Mouse (Mus musculus) kidney, embryonic 14.5 days (tissue): ENCODE data around the gene Oprm1. TPM values are rescaled to one million over a fixed set of nuclear protein-coding genes. Genes with fewer than 3 reads are reported as not detected.

ENCODE experiments used
- ATAC-seq: fragments of 200-750 bp; cut with Nextera tagmentation; 2 replicates; pipeline ENCODE4 v1.8.0; 2017; ENCODE audit warnings: moderate number of reproducible peaks, mild to moderate bottlenecking, moderate TSS enrichment, moderate library complexity; ENCODE audit not compliant: low FRiP score, low TSS enrichment
- H3K27ac ChIP-seq: fragments of 300-500 bp; sonication (generic); 2 replicates; pipeline ENCODE4 v1.5.1; 2014; ENCODE audit warnings: low read depth, mild to moderate bottlenecking, low read length, moderate library complexity, mixed read lengths
- H3K27me3 ChIP-seq: fragments of 300-500 bp; sonication (generic); 2 replicates; pipeline ENCODE4 v1.6.1; 2014; ENCODE audit warnings: mild to moderate bottlenecking, low read length; ENCODE audit not compliant: control insufficient read depth, insufficient read depth
- H3K36me3 ChIP-seq: fragments of 300-500 bp; sonication (generic); 2 replicates; pipeline ENCODE4 v1.6.1; 2014; ENCODE audit warnings: low read length, mixed read lengths; ENCODE audit not compliant: control insufficient read depth, insufficient read depth
- H3K4me1 ChIP-seq: fragments of 300-500 bp; sonication (generic); 2 replicates; pipeline ENCODE4 v1.6.1; 2014; ENCODE audit warnings: low read length, mixed read lengths; ENCODE audit not compliant: control insufficient read depth, insufficient read depth
- H3K4me2 ChIP-seq: fragments of 300-500 bp; sonication (generic); replicated peaks from 2 replicates; pipeline ENCODE4 v1.6.1; 2014; ENCODE audit warnings: low read depth, mild to moderate bottlenecking, low read length
- H3K4me3 ChIP-seq: fragments of 300-500 bp; sonication (generic); 2 replicates; pipeline ENCODE4 v1.5.1; 2014; ENCODE audit warnings: mild to moderate bottlenecking, low read length
- H3K9ac ChIP-seq: fragments of 300-500 bp; sonication (generic); 2 replicates; pipeline ENCODE4 v1.6.1; 2014; ENCODE audit warnings: low read depth, mild to moderate bottlenecking, low read length, moderate library complexity
- H3K9me3 ChIP-seq: fragments of 300-500 bp; sonication (generic); 2 replicates; pipeline ENCODE4 v1.6.1; 2016; ENCODE audit warnings: low read length; ENCODE audit not compliant: control insufficient read depth
- WGBS: fragments of 180-500 bp; shearing (Covaris S2); extraction: QIAGEN DNeasy Blood & Tissue Kit; methylation state at CpG from one replicate; pipeline ENCODE4 v1.1.7; 2014; 5-methylcytosine and 5-hydroxymethylcytosine counted together
- polyA plus RNA-seq: library from polyadenylated mRNA; unstranded; fragments of >200 nt; fragmentation: Nextera tagmentation; extraction: Ambion mirVana; gene quantifications from 2 replicates; pipeline ENCODE4 v1.2.1, GENCODE M21; 2014

Gene Oprm1
- polyA plus RNA-seq, 1 experiment from 2014 or later, result 0.14 TPM

- H3K9ac ChIP-seq, result no peak overlapping the region
- ATAC-seq, result peak; percentile 71; the same call in 1 of the 2 replicates
- 0 out of 2 replicates have a peak, but pooled peaks cover 5% of the 10 kb centered on the region for H3K4me1 ChIP-seq
- no peak overlapping the region for H3K27ac ChIP-seq
- H3K27me3 ChIP-seq, result no peaks in the 10 kb centered on the region
- no peak overlapping the region for H3K4me3 ChIP-seq
- WGBS, result 20% methylated on average over 6 of the region's 6 CpGs
- H3K9me3 ChIP-seq, result no peaks in the 10 kb centered on the region
- H3K4me2 ChIP-seq, result no peak overlapping the region
- no peaks in the 10 kb centered on the region for H3K36me3 ChIP-seq
Observed at GRCm38 (mm10) chr10:6916545-6917257, 158.4 kb downstream of the Oprm1 start.

- H3K36me3 ChIP-seq, result no peaks in the 10 kb centered on the region
- WGBS, result 74% methylated on average over 2 of the region's 2 CpGs
- H3K9ac ChIP-seq, result no peak overlapping the region
- H3K27ac ChIP-seq, result no peak overlapping the region
- no peak for ATAC-seq
- no peak overlapping the region for H3K4me2 ChIP-seq
- no peaks in the 10 kb centered on the region for H3K9me3 ChIP-seq
- H3K4me3 ChIP-seq, result no peak overlapping the region
- H3K4me1 ChIP-seq, result no peaks in the 10 kb centered on the region
- no peaks in the 10 kb centered on the region for H3K27me3 ChIP-seq
Observed at GRCm38 (mm10) chr10:6926724-6927123, 168.4 kb downstream of the Oprm1 start.

- no peak overlapping the region for H3K4me3 ChIP-seq
- H3K9me3 ChIP-seq, result no peaks in the 10 kb centered on the region
- 86% methylated on average over 4 of the region's 4 CpGs for WGBS
- no peak overlapping the region for H3K27ac ChIP-seq
- no peak overlapping the region for H3K4me2 ChIP-seq
- no peaks in the 10 kb centered on the region for H3K27me3 ChIP-seq
- H3K9ac ChIP-seq, result no peak overlapping the region
- no peaks in the 10 kb centered on the region for H3K36me3 ChIP-seq
- H3K4me1 ChIP-seq, result no peaks in the 10 kb centered on the region
- no peak for ATAC-seq
Observed at GRCm38 (mm10) chr10:6927600-6928223, 169.4 kb downstream of the Oprm1 start.

- Histone ChIP-seq H3K4me3 (no peak overlapping the region), H3K9ac (no peak overlapping the region), H3K9me3 (no peaks in the 10 kb centered on the region), H3K27me3 (no peaks in the 10 kb centered on the region), H3K4me1 (no peaks in the 10 kb centered on the region), H3K36me3 (no peaks in the 10 kb centered on the region), H3K4me2 (no peak overlapping the region), H3K27ac (no peak overlapping the region)
- ATAC-seq, result no peak
- 44% methylated on average over 1 of the region's 1 CpGs for WGBS
Observed at GRCm38 (mm10) chr10:6928905-6929304, 170.6 kb downstream of the Oprm1 start.

GRCm38 (mm10) chr10:6930398-6930797 is 172.1 kb downstream of the Oprm1 start:
- Histone ChIP-seq H3K4me3 (no peak overlapping the region), H3K36me3 (no peaks in the 10 kb centered on the region), H3K27ac (no peak overlapping the region), H3K27me3 (no peaks in the 10 kb centered on the region), H3K4me2 (no peak overlapping the region), H3K9ac (no peak overlapping the region), H3K9me3 (no peaks in the 10 kb centered on the region), H3K4me1 (no peaks in the 10 kb centered on the region)
- WGBS, result 97% methylated on average over 1 of the region's 1 CpGs
- ATAC-seq, result no peak

- Histone ChIP-seq H3K4me1 (no peaks in the 10 kb centered on the region), H3K27me3 (no peaks in the 10 kb centered on the region), H3K9me3 (no peaks in the 10 kb centered on the region), H3K9ac (no peak overlapping the region), H3K4me2 (no peak overlapping the region), H3K4me3 (no peak overlapping the region), H3K27ac (no peak overlapping the region), H3K36me3 (no peaks in the 10 kb centered on the region)
- ATAC-seq, result no peak
- WGBS, result 79% methylated on average over 2 of the region's 2 CpGs
Observed at GRCm38 (mm10) chr10:6930889-6931288, 172.6 kb downstream of the Oprm1 start.

GRCm38 (mm10) chr10:6934776-6935175 is 176.5 kb downstream of the Oprm1 start:
- H3K4me1 ChIP-seq, result no peaks in the 10 kb centered on the region
- WGBS, result 81% methylated on average over 3 of the region's 3 CpGs
- H3K27me3 ChIP-seq, result no peaks in the 10 kb centered on the region
- no peak overlapping the region for H3K27ac ChIP-seq
- no peak for ATAC-seq
- no peaks in the 10 kb centered on the region for H3K36me3 ChIP-seq
- no peak overlapping the region for H3K9ac ChIP-seq
- no peak overlapping the region for H3K4me2 ChIP-seq
- H3K9me3 ChIP-seq, result no peaks in the 10 kb centered on the region
- H3K4me3 ChIP-seq, result no peak overlapping the region

GRCm38 (mm10) chr10:6936671-6937425 is 178.5 kb downstream of the Oprm1 start:
- H3K27ac ChIP-seq, result no peak overlapping the region
- H3K36me3 ChIP-seq, result no peaks in the 10 kb centered on the region
- no peaks in the 10 kb centered on the region for H3K27me3 ChIP-seq
- no peak for ATAC-seq
- H3K4me3 ChIP-seq, result no peak overlapping the region
- H3K9ac ChIP-seq, result no peak overlapping the region
- 88% methylated on average over 4 of the region's 4 CpGs for WGBS
- no peaks in the 10 kb centered on the region for H3K4me1 ChIP-seq
- H3K9me3 ChIP-seq, result no peaks in the 10 kb centered on the region
- no peak overlapping the region for H3K4me2 ChIP-seq

GRCm38 (mm10) chr10:6953115-6953514 is 194.8 kb downstream of the Oprm1 start:
- 78% methylated on average over 1 of the region's 1 CpGs for WGBS

More at GRCm38 (mm10) chr10:6953115-6953514, 194.8 kb downstream of the Oprm1 start:
- H3K4me2 ChIP-seq, result no peak overlapping the region
- no peaks in the 10 kb centered on the region for H3K9me3 ChIP-seq
- H3K27me3 ChIP-seq, result no peaks in the 10 kb centered on the region
- ATAC-seq, result no peak
- no peak overlapping the region for H3K27ac ChIP-seq
- H3K36me3 ChIP-seq, result no peaks in the 10 kb centered on the region
- no peaks in the 10 kb centered on the region for H3K4me1 ChIP-seq
- H3K9ac ChIP-seq, result no peak overlapping the region
- no peak overlapping the region for H3K4me3 ChIP-seq
